Mouse (Mus musculus): ENCODE data around the gene Gm28827.
"Not testable (repeated sequence)": the region's sequence is repeated elsewhere in the genome, so short reads cannot be mapped to it uniquely, and the experiment has no call there.

Gm28827 gene

DNA sequence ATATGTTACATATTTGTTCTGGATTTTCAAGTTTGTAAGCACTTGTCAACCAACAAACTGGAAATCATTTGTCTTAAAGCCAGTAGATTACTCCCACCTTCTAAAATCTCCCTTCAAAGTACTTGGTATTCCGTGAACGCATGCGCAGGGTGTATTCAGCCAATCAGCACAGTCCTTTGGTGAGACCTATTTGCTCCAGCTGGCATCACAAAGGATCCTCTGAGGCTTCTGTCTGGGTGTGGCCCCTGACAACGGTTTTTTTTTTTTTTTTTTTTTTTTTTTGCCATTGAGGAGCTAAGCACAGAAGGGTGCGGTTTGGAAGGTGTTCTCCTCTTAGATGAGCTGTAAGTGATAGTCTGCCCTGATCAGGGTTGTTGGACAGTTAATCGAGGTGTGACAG is at the start of gene Gm28827:
Gene Gm28827, plus strand, starts transcription at position 301 of the 400 bp plus-strand sequence.
- not testable (repeated sequence) for DNase-seq (ENCODE audit: low spot score in 2 of 2)

Measured in spleen, postnatal 4 days (tissue).